Mouse (Mus musculus): Measurements from ENCODE around the gene Spata31d1a.
"Not testable (repeated sequence)": the region's sequence is repeated elsewhere in the genome, so short reads cannot be mapped to it uniquely, and the experiment has no call there.

Spata31d1a gene

DNA sequence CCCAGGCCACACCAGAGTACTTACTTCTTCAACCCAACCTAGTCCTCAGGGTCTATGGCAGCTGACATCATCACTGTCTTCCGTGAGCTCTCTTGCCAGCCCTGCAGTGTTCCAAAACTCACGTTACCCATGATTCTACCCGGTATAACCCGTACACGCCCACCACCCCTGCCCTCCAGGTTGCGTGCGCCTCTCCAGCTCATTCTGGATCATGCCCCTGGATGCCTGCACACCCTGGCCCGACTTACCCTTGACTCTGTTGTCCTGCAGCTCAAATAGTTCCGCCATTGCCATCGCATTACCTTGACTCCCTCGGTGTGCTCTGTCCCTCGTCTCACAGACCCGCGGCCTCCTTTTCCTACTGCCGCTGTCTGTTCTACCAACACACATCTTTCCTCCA lies at the start of gene Spata31d1a:
Gene Spata31d1a (minus strand): TSS at position 101 of the 400 bp plus-strand sequence.
- no peak for DNase-seq

- no peak for DNase-seq
Measured at GRCm38 (mm10) chr13:59756906-59757305, 46.8 kb upstream of the Spata31d1a start.

DNA sequence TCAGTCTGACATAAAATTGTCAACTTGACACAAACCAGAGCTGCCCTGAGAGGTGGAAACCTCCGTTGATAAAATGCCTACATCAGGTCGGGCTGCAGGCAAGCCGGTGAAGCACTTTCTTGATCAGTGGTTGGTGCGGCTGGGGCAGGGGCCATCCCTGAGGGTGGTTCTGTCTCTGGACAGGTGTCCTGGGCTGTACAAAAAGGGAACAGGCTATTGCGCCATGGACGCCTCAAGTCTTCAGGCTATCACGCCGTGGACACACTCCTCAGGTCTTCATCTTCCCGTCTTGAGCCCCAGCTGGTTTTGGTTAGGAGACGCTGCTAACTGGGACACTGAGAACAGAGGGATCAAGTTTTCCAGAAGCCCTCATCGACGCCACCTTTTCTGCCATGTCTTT lies 40.2 kb upstream of the Spata31d1a start:
- no peak for DNase-seq

GRCm38 (mm10) chr13:59746711-59747110 lies 36.6 kb upstream of the Spata31d1a start, which contains the start of gene 1700014D04Rik:
TSS of gene 1700014D04Rik (minus strand) at chr13:59746752.
- no peak for DNase-seq

GRCm38 (mm10) chr13:59746164-59746563 lies 36.0 kb upstream of the Spata31d1a start:
- DNase-seq, result no peak

DNA sequence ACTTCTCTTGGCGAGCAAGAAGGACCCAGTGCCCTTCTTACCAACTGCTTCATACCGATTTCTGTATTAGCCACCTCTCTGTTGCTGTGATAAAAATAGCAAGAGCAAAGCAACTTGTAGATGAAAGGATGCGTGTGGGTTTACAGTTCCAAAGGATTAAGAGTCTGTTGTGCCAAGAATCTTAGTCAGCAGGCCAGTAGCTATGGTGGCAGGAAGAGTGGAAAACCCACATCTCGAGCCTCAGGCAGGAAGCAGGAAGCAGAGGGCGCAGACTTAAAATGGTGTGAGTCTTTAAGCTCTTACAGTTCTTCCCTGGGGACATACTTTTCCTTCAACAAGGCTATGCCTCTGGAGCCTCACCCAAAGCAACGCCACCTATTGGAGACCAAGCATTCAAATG lies 35.3 kb upstream of the Spata31d1a start:
- no peak for DNase-seq

DNA sequence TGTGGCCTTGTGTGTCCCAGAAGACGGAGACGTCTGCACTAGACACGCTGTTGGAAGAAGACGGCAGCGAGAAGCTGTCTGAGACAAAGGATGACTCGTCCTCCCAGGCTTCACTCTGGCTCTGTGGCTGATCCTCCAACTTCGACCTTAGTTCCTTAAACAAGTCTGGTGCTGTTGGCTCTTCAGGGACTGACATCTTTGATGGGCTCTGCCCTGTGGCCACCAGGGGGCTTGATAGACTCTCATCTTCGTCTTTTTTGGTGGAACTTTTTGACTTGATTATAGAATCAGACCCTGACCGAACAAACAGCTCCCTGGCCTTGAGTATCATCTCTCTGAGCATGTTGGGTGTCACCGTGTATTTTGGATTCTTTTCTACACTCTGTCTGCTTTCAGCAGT lies 31.6 kb upstream of the Spata31d1a start:
- no peak for DNase-seq

DNA sequence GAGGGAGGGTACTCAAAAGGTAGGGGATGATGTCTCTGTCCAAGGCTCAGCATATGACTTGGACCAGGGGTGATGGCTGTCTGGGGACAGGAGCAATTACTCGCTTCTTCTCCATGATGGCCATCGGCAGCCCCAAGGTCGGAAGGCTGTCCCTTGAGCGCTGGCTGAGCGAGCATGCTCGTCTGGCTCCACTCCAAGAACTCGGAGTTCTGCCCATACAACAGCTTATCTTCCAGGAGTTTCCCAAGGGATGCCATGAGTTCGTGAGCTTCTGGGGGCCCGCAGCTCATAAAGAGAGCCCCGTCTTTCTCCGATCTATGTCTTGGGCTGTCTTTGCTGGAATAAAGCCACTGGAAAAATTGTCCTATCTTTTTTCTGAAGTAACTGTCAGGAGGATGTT lies 31.0 kb upstream of the Spata31d1a start:
- no peak for DNase-seq

DNA sequence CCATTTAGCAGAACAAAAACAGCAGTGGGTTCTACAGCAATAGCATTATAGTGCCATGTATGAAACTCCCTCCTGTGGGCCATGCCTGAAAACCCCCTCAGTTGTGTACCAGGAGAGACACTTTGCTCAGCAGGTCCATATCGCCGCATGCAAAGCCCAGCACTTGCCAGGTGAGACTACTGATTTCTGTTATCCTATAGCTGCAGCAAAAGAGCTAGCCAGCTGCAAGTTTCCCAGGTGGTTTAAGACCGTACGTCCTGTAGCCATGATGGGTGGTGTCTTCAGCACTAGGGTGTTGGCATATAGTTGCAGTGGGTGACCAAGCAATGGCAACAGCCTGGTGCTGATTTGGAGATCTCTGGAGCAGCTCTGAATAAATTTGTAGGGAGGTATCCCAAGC lies 29.3 kb upstream of the Spata31d1a start:
- no peak for DNase-seq

- no peak for DNase-seq
Measured at GRCm38 (mm10) chr13:59738455-59738854, 28.3 kb upstream of the Spata31d1a start.

DNA sequence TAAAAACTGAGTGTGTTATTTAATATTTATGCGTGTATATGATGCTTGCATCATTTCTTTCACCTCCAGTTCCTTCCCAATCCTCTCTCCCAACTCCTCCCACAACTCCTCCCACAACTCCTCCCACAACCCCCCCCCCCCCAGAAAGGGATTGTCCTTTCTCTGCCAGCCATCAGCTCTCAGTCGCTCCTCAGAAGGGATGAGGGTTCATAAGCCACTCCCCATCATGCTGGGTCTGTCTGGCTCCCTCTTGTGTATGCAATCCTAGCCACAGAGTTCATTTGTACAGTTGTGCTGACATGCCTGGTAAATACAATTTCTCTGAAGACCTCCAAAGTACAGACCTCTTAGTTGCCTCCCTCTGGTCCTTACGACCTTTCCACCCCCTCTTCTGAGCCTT lies 25.1 kb upstream of the Spata31d1a start:
- DNase-seq, result no peak

DNA sequence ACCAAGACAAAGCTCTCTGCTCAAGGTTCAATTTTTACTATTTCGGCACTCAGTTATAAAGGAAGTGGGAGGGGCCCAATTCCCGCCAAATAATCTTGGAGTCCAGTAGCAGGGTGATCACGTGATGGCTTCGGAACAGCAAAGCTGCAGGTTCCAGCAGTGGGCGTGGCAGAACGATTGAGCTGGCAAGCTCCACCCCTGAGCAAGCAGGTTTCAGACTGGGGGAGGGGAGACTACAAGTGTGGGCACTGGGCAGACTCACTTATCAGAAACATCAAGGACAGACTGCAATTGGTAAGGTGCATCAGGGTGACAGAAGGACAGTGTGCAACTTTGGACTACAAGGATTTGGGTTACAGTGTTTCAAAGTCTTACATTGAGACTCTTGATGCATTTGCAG lies 24.2 kb upstream of the Spata31d1a start:
- not testable (repeated sequence) for DNase-seq

DNA sequence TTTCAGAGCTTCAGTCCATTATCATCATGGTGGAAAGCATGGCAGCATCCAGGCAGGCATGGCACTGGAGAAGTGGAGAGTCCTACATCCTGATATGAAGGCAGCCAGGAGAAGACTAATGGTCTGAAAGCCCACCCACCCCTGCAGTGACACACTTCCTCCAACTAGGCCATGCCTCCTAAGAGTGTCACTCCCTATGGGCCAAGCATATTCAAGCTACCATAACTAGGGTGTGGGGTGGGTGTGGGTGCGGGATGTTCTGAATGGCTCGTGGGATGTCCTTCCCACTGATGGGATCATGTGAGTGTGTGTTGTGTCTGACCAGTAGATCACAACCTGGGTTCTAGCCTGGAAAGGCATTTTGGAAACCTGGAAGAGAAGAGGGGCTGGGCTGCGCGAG lies 23.8 kb upstream of the Spata31d1a start:
- no peak for DNase-seq

DNA sequence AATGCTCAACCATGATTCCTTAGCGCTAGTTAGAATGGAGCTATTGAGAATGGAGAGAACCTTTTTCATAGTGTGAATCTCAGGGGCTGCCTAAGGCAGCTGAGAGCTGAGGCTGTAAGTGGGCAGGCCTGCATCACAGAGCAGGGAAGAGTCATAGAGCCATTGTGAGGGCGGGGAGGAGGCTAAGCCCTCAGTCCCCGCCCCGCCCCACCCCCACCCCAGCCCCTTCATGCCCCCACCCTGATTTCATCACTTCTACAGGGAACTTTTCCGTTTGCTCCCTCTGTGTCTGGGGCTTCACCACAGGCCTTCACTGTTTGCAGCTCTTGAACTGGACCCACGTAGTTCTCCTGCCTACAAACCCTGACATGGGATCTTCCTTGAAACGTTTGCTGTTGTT lies 21.5 kb upstream of the Spata31d1a start, which contains the start of gene Spata31d1d:
Gene Spata31d1d (minus strand): TSS at position 101 of the 400 bp plus-strand sequence.
- DNase-seq, result no peak

GRCm38 (mm10) chr13:59728378-59729093 lies 18.4 kb upstream of the Spata31d1a start:
- DNase-seq, result peak; percentile 72 to 74

DNA sequence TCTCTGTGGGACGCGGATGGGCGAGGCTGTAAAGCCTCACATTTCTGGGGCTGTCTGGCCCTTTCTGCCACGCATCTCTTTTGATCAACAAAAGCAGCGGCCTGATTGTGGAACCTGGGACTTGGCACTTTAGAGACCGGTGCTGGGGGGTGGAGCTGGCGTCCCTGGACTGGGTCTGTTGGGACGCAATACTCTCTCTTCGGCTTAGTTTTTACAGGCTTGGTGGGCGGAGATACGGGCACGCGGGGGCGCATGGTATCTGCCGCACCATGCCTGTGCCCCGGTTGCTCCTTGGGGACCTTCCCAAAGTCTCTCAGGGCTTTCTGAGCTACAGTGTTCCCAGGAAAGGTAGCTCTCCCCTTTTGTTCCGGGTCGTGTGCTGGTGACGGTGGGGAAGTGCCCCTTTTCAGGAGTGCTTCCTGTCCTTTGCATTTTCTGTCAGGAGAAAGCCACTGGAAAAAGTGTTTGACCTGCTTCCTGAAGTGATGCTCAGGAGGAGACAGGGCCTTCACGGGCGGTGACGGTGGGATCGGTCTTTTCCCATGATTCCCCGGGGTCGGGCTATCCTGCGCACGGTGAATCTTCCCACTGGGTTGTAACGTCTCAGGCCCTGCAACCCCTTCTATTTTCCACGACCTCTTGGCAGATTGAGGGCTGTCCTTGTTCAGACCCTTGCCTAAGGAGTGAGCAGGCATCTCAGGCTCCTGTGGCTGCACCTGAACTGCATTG lies 16.2 kb upstream of the Spata31d1a start:
- no peak for DNase-seq

GRCm38 (mm10) chr13:59722089-59722488 lies 12.0 kb upstream of the Spata31d1a start:
- not testable (repeated sequence) for DNase-seq

DNA sequence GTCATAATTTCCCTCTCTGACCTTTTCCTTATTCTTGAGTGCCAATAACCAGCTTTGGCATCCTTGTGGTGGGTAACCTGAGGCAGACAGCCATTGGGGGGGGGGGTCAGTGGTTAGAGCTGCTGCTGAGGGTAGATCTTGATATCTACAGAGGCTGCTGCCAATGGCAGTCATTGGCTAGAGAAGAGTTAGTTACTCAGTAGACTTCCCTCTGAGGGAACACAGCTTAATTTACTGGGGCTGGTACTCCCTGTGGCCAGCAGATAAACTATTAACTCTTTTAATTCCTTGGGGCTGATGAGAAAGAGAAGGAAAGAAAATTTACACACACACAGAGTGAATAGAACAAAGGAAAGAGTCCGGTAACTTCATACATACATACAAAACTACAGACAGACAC lies 9.3 kb upstream of the Spata31d1a start:
- no peak for DNase-seq

GRCm38 (mm10) chr13:59718857-59719440 lies 8.8 kb upstream of the Spata31d1a start:
- DNase-seq, result not testable (repeated sequence)

DNA sequence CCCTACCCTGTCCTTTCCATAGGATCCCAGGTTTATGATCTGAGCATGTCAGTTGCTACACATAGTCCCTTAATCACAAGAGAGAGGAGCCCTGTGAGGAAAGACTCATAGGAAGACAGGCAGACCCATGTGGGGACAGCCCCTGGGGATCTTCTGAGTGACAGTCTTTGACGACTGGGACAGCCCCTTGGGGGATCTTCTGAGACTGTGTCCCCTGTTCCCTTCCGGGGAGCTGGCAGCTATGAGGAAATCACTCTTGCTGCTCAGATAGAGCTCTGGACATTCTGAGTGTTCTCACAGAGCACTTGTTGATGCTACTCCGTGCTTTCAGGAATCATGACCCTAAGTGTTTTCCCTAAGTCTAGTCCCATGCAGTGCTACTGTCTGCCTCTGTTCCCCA lies 3.6 kb upstream of the Spata31d1a start:
- no peak for DNase-seq

- DNase-seq, result not testable (repeated sequence)
Measured at GRCm38 (mm10) chr13:59711984-59712383, 1.9 kb upstream of the Spata31d1a start, which contains the start of gene Spata31d1b. TSS of gene Spata31d1b (plus strand) at chr13:59712284.

GRCm38 (mm10) chr13:59704562-59704961 lies 5.6 kb downstream of the Spata31d1a start:
- peak; percentile 25 for DNase-seq

DNA sequence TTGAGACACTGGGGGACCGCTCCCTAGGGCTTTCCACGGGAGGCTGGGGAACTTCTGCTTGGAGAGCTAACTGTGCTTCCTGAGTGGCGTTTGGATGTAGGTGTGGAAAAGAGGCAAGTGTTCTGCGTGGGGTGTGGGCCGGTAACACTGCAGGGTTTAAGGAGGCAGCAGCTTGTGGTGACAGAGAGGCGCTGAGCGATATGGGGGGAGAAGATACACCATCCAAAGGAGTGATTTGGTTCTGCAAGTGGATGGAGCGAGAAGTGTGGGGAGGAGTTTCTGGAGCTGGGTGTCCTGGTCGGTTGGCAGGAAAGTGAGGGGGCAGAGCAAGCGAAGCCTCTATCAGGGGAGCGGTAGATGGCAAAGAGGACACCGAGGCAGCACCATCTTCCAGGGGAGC lies 6.6 kb downstream of the Spata31d1a start:
- DNase-seq, result no peak

GRCm38 (mm10) chr13:59700137-59700536 lies 10.0 kb downstream of the Spata31d1a start:
- not testable (repeated sequence) for DNase-seq
